Mouse (Mus musculus): Measurements from ENCODE around the gene Ddx47. TPM values are rescaled to one million over a fixed set of nuclear protein-coding genes. Genes with fewer than 3 reads are reported as not detected.

Ddx47 gene
- total RNA-seq, 2 experiments from 2014 or later: 52.4 to 55.2 TPM

- DNase-seq (ENCODE audit: low spot score in 2 of 2): no peak
These were observed 9.4 kb upstream of the Ddx47 start for GRCm38 (mm10) chr6:135001991-135002390.

GRCm38 (mm10) chr6:135006372-135006771 lies 5.0 kb upstream of the Ddx47 start:
- no peak for DNase-seq (ENCODE audit: low spot score in 2 of 2)

- DNase-seq (ENCODE audit: low spot score in 2 of 2): no peak
These were observed 313 bp downstream of the Ddx47 start for GRCm38 (mm10) chr6:135011734-135012116.

GRCm38 (mm10) chr6:135017211-135017610 lies 5.8 kb downstream of the Ddx47 start:
- no peak for DNase-seq (ENCODE audit: low spot score in 2 of 2)

- no peak for DNase-seq (ENCODE audit: low spot score in 2 of 2)
These were observed 8.2 kb downstream of the Ddx47 start for GRCm38 (mm10) chr6:135019564-135019963.

- DNase-seq (ENCODE audit: low spot score in 2 of 2): no peak
These were observed 10.2 kb downstream of the Ddx47 start for GRCm38 (mm10) chr6:135021633-135022032.

GRCm38 (mm10) chr6:135023379-135023778 lies 12.0 kb downstream of the Ddx47 start:
- DNase-seq (ENCODE audit: low spot score in 2 of 2): no peak

GRCm38 (mm10) chr6:135024781-135025420 lies 13.5 kb downstream of the Ddx47 start:
- DNase-seq (ENCODE audit: low spot score in 2 of 2): no peak

GRCm38 (mm10) chr6:135026232-135026631 lies 14.8 kb downstream of the Ddx47 start:
- peak in 1 of 2 experiments; percentile 32 for DNase-seq (ENCODE audit: low spot score in 2 of 2)

GRCm38 (mm10) chr6:135026755-135027154 lies 15.3 kb downstream of the Ddx47 start:
- DNase-seq (ENCODE audit: low spot score in 2 of 2): no peak

GRCm38 (mm10) chr6:135029246-135029645 lies 17.8 kb downstream of the Ddx47 start:
- no peak for DNase-seq (ENCODE audit: low spot score in 2 of 2)

GRCm38 (mm10) chr6:135038674-135039073 lies 27.3 kb downstream of the Ddx47 start:
- no peak for DNase-seq (ENCODE audit: low spot score in 2 of 2)

GRCm38 (mm10) chr6:135040275-135040871 lies 29.0 kb downstream of the Ddx47 start:
- DNase-seq (ENCODE audit: low spot score in 2 of 2): no peak

- DNase-seq (ENCODE audit: low spot score in 2 of 2): no peak
These were observed 30.5 kb downstream of the Ddx47 start for GRCm38 (mm10) chr6:135041930-135042329.

- DNase-seq (ENCODE audit: low spot score in 2 of 2): no peak
These were observed 35.9 kb downstream of the Ddx47 start for GRCm38 (mm10) chr6:135047276-135047675.

GRCm38 (mm10) chr6:135048509-135048908 lies 37.1 kb downstream of the Ddx47 start:
- no peak for DNase-seq (ENCODE audit: low spot score in 2 of 2)

GRCm38 (mm10) chr6:135048956-135049355 lies 37.5 kb downstream of the Ddx47 start:
- peak; percentile 17 to 28 for DNase-seq (ENCODE audit: low spot score in 2 of 2)

- no peak for DNase-seq (ENCODE audit: low spot score in 2 of 2)
These were observed 42.4 kb downstream of the Ddx47 start for GRCm38 (mm10) chr6:135053789-135054188.

GRCm38 (mm10) chr6:135055882-135056281 lies 44.5 kb downstream of the Ddx47 start:
- DNase-seq (ENCODE audit: low spot score in 2 of 2): no peak

- DNase-seq (ENCODE audit: low spot score in 2 of 2): no peak
These were observed 49.3 kb downstream of the Ddx47 start for GRCm38 (mm10) chr6:135060728-135061127.

GRCm38 (mm10) chr6:135064621-135065020 lies 53.2 kb downstream of the Ddx47 start:
- no peak for DNase-seq (ENCODE audit: low spot score in 2 of 2)

- DNase-seq (ENCODE audit: low spot score in 2 of 2): no peak
These were observed 54.0 kb downstream of the Ddx47 start, which contains the start of gene Gprc5a for GRCm38 (mm10) chr6:135065236-135065957. Gprc5a (plus strand) TSS chr6:135065651.

All from layer of hippocampus, postnatal 10 days (tissue).